Mouse (Mus musculus) splenic B cell, adult 2 months (primary cell): Measurements from ENCODE around the gene Sparcl1.

Experiments used
- DNase-seq: peaks from one replicate; pipeline ENCODE4 v3.0.0-alpha.2; 2011; ENCODE audit warnings: low read depth, low spot score
- H3K27me3 ChIP-seq: 2 replicates; pipeline ENCODE4 v1.6.1; 2012; ENCODE audit warnings: mild to moderate bottlenecking, low read length, moderate library complexity, mixed read lengths; ENCODE audit not compliant: control insufficient read depth, poor library complexity, insufficient read depth, severe bottlenecking
- H3K36me3 ChIP-seq: 2 replicates; pipeline ENCODE4 v1.6.1; 2012; ENCODE audit warnings: mild to moderate bottlenecking, low read length, moderate library complexity, mixed read lengths; ENCODE audit not compliant: control insufficient read depth, poor library complexity, insufficient read depth, severe bottlenecking

Sparcl1 gene

GRCm38 (mm10) chr5:104113491-104114172, at the start of gene Sparcl1:
Sparcl1 (minus strand) TSS chr5:104113733.
- DNase-seq = no peak

GRCm38 (mm10) chr5:104161390-104161789, 47.9 kb upstream of the Sparcl1 start:
- no peak for DNase-seq
- Histone ChIP-seq H3K36me3 (no peaks in the 10 kb centered on the region), H3K27me3 (no peaks in the 10 kb centered on the region)

More at GRCm38 (mm10) chr5:104113491-104114172, at the start of gene Sparcl1:
- H3K36me3 ChIP-seq = no peaks in the 10 kb centered on the region
- H3K27me3 ChIP-seq = no peaks in the 10 kb centered on the region

- no peak for DNase-seq
- Histone ChIP-seq H3K36me3 (no peaks in the 10 kb centered on the region), H3K27me3 (no peaks in the 10 kb centered on the region)
Observed at GRCm38 (mm10) chr5:104160581-104160980, 47.0 kb upstream of the Sparcl1 start.

GRCm38 (mm10) chr5:104158332-104159052, 45.0 kb upstream of the Sparcl1 start:
- Histone ChIP-seq H3K27me3 (no peaks in the 10 kb centered on the region), H3K36me3 (no peaks in the 10 kb centered on the region)
- DNase-seq = no peak

- no peak for DNase-seq
- H3K36me3 ChIP-seq = no peaks in the 10 kb centered on the region
- H3K27me3 ChIP-seq = no peaks in the 10 kb centered on the region
Observed at GRCm38 (mm10) chr5:104157701-104158100, 44.2 kb upstream of the Sparcl1 start.

- H3K27me3 ChIP-seq = no peaks in the 10 kb centered on the region
- DNase-seq = no peak
- H3K36me3 ChIP-seq = no peaks in the 10 kb centered on the region
Observed at GRCm38 (mm10) chr5:104150196-104150595, 36.7 kb upstream of the Sparcl1 start.

GRCm38 (mm10) chr5:104149349-104149748, 35.8 kb upstream of the Sparcl1 start:
- Histone ChIP-seq H3K27me3 (no peaks in the 10 kb centered on the region), H3K36me3 (no peaks in the 10 kb centered on the region)
- DNase-seq = no peak

- Histone ChIP-seq H3K27me3 (no peaks in the 10 kb centered on the region), H3K36me3 (no peaks in the 10 kb centered on the region)
- no peak for DNase-seq
Observed at GRCm38 (mm10) chr5:104144057-104144456, 30.5 kb upstream of the Sparcl1 start.

GRCm38 (mm10) chr5:104141067-104141466, 27.5 kb upstream of the Sparcl1 start:
- H3K27me3 ChIP-seq = no peaks in the 10 kb centered on the region
- no peaks in the 10 kb centered on the region for H3K36me3 ChIP-seq
- DNase-seq = no peak

- DNase-seq = no peak
- H3K27me3 ChIP-seq = no peaks in the 10 kb centered on the region
Observed at GRCm38 (mm10) chr5:104137920-104138541, 24.5 kb upstream of the Sparcl1 start.

GRCm38 (mm10) chr5:104133752-104134151, 20.2 kb upstream of the Sparcl1 start:
- H3K27me3 ChIP-seq = no peaks in the 10 kb centered on the region
- DNase-seq = no peak

More at GRCm38 (mm10) chr5:104137920-104138541, 24.5 kb upstream of the Sparcl1 start:
- no peaks in the 10 kb centered on the region for H3K36me3 ChIP-seq

GRCm38 (mm10) chr5:104131544-104131943, 18.0 kb upstream of the Sparcl1 start:
- no peaks in the 10 kb centered on the region for H3K27me3 ChIP-seq
- no peaks in the 10 kb centered on the region for H3K36me3 ChIP-seq
- no peak for DNase-seq

More at GRCm38 (mm10) chr5:104133752-104134151, 20.2 kb upstream of the Sparcl1 start:
- H3K36me3 ChIP-seq = no peaks in the 10 kb centered on the region

- DNase-seq = no peak
- Histone ChIP-seq H3K27me3 (no peaks in the 10 kb centered on the region), H3K36me3 (no peaks in the 10 kb centered on the region)
Observed at GRCm38 (mm10) chr5:104130891-104131290, 17.4 kb upstream of the Sparcl1 start.

- no peak for DNase-seq
- Histone ChIP-seq H3K27me3 (no peaks in the 10 kb centered on the region), H3K36me3 (no peaks in the 10 kb centered on the region)
Observed at GRCm38 (mm10) chr5:104128281-104129031, 14.9 kb upstream of the Sparcl1 start.
